ENCODE assay signal across 31 mouse cellular contexts in genomic region chr11:50527923-50528322, GRCm38 (mm10).
A peak's percentile ranks its signal among the peaks of the same experiment; 100 is the strongest.
DNase-seq lines count a peak whose midpoint lies in the region; ATAC-seq and TF ChIP-seq lines count a peak whose summit lies in the region.
"Had no signal": no experiment of that assay in that cellular context is flagged by ENCODE, and none has a peak within 500 bp of the region (broad histone marks: within the 10 kb centered on the region; RNA-seq: fewer than 3 reads in every experiment).

No protein-coding gene starts in this region.

- no peak overlapping the region for H3K4me2 ChIP-seq in neural tube, embryonic 15.5 days
- H3K4me2 ChIP-seq: embryonic facial prominence, embryonic 13.5 days; forebrain, embryonic 12.5 days; heart, embryonic 12.5 days; heart, embryonic 15.5 days; hindbrain, embryonic 13.5 days had no signal

- H3K4me3 ChIP-seq in left cerebral cortex, adult 2 months, result no peak overlapping the region
- H3K4me3 ChIP-seq in neural tube, embryonic 15.5 days (replicated peaks), result no peak overlapping the region
- H3K4me3 ChIP-seq: embryonic facial prominence, embryonic 10.5 days; embryonic facial prominence, embryonic 13.5 days; erythroblast, embryonic 14.5 days; forebrain, embryonic 12.5 days; heart, embryonic 12.5 days; heart, embryonic 15.5 days; hindbrain, embryonic 10.5 days; hindbrain, embryonic 13.5 days had no signal

- 0 out of 2 replicates have a peak, but pooled peaks have one; percentile 31 for ATAC-seq in neural tube, embryonic 15.5 days (ENCODE audit: low FRiP score)
- ATAC-seq: forebrain, embryonic 16.5 days; hindbrain, embryonic 16.5 days; Patski had no signal

- no peak overlapping the region for H3K9ac ChIP-seq in neural tube, embryonic 15.5 days (replicated peaks)
- H3K9ac ChIP-seq: embryonic facial prominence, embryonic 13.5 days; forebrain, embryonic 12.5 days; heart, embryonic 12.5 days; heart, embryonic 15.5 days; hindbrain, embryonic 13.5 days had no signal

- no peaks in the 10 kb centered on the region for H3K27me3 ChIP-seq in neural tube, embryonic 15.5 days (replicated peaks)
- H3K27me3 ChIP-seq: embryonic facial prominence, embryonic 13.5 days; forebrain, embryonic 12.5 days; heart, embryonic 15.5 days; hindbrain, embryonic 13.5 days had no signal

- H3K27ac ChIP-seq in left cerebral cortex, adult 2 months, result peak overlapping the region; percentile 59
- no peak overlapping the region for H3K27ac ChIP-seq in neural tube, embryonic 15.5 days (replicated peaks)
- H3K27ac ChIP-seq: embryonic facial prominence, embryonic 10.5 days; embryonic facial prominence, embryonic 13.5 days; forebrain, embryonic 12.5 days; heart, embryonic 15.5 days; hindbrain, embryonic 10.5 days; hindbrain, embryonic 13.5 days had no signal

- no peaks in the 10 kb centered on the region for H3K9me3 ChIP-seq in neural tube, embryonic 15.5 days (replicated peaks)
- H3K9me3 ChIP-seq: embryonic facial prominence, embryonic 10.5 days; embryonic facial prominence, embryonic 13.5 days; forebrain, embryonic 12.5 days; heart, embryonic 12.5 days; heart, embryonic 15.5 days; hindbrain, embryonic 10.5 days; hindbrain, embryonic 13.5 days had no signal

- intact Hi-C loops in left cerebral cortex, adult 2 months (cut with DNase I), result no loop called here
- intact Hi-C loops in left cerebral cortex, postnatal 10 days (cut with DNase I), result loop anchor here (10.0 kb wide), 1 partner anchor 73 kb away; no protein-coding TSS in a partner anchor

- DNase-seq in left cerebral cortex, adult 2 months (ENCODE audit: extremely low spot score in 1 of 2, low spot score in 2 of 2), result no peak
- no peak for DNase-seq in left cerebral cortex, postnatal 10 days (ENCODE audit: extremely low spot score in 1 of 2, low spot score in 2 of 2)
- DNase-seq in neural tube, embryonic 10.5 days (ENCODE audit: extremely low spot score, low spot score), result no peak
- DNase-seq in brain, adult 2 months (ENCODE audit: low read depth, low spot score), result peak; percentile 45
- DNase-seq in telencephalon, adult 2 months (ENCODE audit: low read depth, low spot score), result peak; percentile 45
- DNase-seq in layer of hippocampus, adult 9-11 months, result no peak
- DNase-seq: adrenal gland, postnatal 10 days; adrenal gland, postnatal 36 days; B cell, adult 2 months; cerebellum, adult 11 months; cerebellum, adult 2 months; cerebellum, adult 9-11 months; cerebellum, postnatal 25 days; embryo, embryonic 11 days; gastrocnemius, postnatal 25 days; heart, adult 18-20 months; heart, postnatal 10 days; heart, postnatal 36 days had no signal

- H3K36me3 ChIP-seq in neural tube, embryonic 15.5 days, result no peaks in the 10 kb centered on the region
- H3K36me3 ChIP-seq: embryonic facial prominence, embryonic 10.5 days; embryonic facial prominence, embryonic 13.5 days; forebrain, embryonic 12.5 days; G1E; heart, embryonic 12.5 days; heart, embryonic 15.5 days; hindbrain, embryonic 10.5 days; hindbrain, embryonic 13.5 days had no signal

- no peaks in the 10 kb centered on the region; the same call in 1 of the 2 replicates for H3K4me1 ChIP-seq in neural tube, embryonic 15.5 days
- H3K4me1 ChIP-seq: embryonic facial prominence, embryonic 10.5 days; embryonic facial prominence, embryonic 13.5 days; forebrain, embryonic 12.5 days; heart, embryonic 12.5 days; heart, embryonic 15.5 days had no signal

- WGBS in neural tube, embryonic 15.5 days, result 52% methylated on average over 5 of the region's 5 CpGs

- no peak for TF ChIP-seq CTCF in left cerebral cortex, adult 2 months (IDR thresholded peaks at IDR 0.05)

Comparison
In these comparisons a context has a peak if more than half of its experiments do, and no peak if none do; other contexts are left out.
1. DNase-seq: peak in brain, adult 2 months (single experiment) and telencephalon, adult 2 months (single experiment); none in left cerebral cortex, adult 2 months (0 of 2), left cerebral cortex, postnatal 10 days (0 of 2), neural tube, embryonic 10.5 days (single experiment) and layer of hippocampus, adult 9-11 months (single experiment).